Mouse (Mus musculus) skeletal muscle tissue, adult 2 months (tissue): ENCODE measurements at regions not wholly inside any gene's neighbourhood (a gene's known extent, or its start where the extent isn't known, plus 50 kb on each side); places are given as distances from the start of the nearest gene placed in this dataset.

Experiments used
- DNase-seq: peaks from one replicate; pipeline ENCODE4 v3.0.0-alpha.2; 2012; ENCODE audit warnings: low read depth, low spot score

GRCm38 (mm10) chr6:140178425-140179193 lies 137.4 kb upstream of the Plcz1 start:
- DNase-seq = no peak

GRCm38 (mm10) chr6:140172716-140173115 lies 131.5 kb upstream of the Plcz1 start:
- DNase-seq = no peak

- no peak for DNase-seq
Observed at GRCm38 (mm10) chr6:140169836-140170235, 128.6 kb upstream of the Plcz1 start.

DNA sequence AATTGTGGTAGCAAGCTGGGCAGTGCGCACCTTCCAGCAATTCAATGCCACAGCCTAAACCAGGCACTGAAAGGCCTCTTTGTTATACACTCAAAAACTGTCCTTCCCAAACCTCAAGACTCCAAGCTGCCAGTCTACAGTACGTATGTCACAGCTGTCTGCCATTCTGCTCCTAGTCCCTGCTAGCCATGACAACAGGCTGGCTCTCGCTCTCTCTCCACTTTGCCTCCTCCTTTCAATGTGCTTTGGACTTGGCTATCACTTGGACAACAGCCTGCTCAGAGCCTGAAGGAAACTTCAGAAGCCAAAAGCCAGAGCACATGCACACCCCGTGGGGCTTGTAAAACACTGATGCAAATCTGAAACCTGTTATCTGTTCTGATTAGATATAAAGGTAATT lies 125.9 kb upstream of the Plcz1 start:
- peak; percentile 21 for DNase-seq

DNA sequence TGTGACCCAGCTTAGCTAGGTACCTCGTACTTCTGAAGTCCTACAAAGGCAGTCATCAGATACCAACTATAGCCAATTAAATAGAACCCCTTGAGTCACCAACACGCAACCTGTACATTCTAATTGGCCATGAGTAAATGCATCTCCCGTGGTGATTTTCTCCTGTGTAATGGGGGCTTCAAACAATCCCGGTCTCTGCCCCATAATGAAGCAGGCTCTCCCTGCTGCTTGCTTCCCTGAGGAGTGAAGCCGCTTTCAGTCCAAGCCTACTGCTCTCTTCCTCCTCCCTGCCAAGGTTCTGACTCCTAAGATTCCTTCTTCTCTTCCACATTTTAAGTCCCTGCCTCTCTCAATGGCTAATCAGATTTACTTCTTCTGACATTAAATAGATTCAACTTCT lies 121.5 kb upstream of the Plcz1 start:
- DNase-seq = no peak

GRCm38 (mm10) chr6:140161482-140161881 lies 120.2 kb upstream of the Plcz1 start:
- DNase-seq = no peak

DNA sequence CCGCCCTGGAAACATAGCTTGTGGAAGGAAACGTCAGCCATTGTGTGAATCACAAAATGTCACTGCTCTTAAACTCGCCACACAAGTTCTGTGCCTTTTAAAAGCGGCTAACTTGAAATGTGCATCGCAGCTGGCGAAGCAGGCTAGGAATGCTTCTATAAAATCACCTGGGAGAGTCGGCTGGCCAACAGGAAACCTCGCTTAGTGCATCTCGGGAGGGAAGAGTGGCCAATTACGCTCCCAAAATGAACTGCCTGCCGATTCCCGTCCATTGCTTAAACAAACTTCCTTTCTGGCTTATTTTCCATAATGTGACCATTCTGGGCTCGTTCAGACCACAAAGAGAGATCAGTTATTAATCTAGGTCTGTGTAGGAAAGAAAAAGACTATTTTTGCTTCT lies 119.7 kb upstream of the Plcz1 start:
- DNase-seq = no peak

GRCm38 (mm10) chr6:140158986-140159385 lies 117.7 kb upstream of the Plcz1 start:
- no peak for DNase-seq

- DNase-seq = no peak
Observed at GRCm38 (mm10) chr6:140157375-140157774, 116.1 kb upstream of the Plcz1 start.

DNA sequence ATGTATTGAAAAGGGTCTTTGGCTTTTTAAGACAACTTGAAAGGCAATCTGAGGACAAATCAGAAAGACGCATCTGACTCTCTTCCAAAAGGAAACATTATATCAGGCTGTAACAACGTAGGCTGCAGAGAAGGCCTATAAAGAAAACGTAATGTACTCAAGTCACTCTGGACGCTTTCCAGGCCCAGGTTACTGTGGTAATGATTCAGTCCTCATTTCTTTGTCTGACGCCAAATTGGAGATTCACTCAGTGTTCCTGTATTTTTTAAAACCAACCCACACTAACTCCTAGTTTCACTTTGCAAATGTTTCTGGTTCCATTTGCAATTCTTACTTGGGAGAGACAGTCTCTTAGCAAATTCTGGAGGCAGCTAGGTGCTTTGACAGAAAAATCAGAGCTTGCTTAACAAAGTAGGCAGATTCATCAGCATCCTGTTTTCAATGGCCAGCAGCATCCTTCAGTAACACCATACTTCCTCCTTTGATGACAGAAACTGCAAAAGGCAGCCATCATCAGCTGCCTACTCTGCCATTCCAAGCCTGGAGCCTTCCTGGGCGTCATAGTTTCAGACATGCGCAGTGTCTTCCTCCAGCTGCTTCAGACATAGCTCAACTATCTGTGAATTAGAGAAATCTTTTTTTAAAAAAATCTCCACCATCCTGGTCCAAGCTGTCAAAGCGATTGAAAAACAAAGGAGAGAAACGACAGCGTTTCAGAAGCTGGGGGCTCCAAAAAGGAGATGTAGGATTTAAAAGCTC lies 111.3 kb upstream of the Plcz1 start:
- DNase-seq = peak; percentile 30

DNA sequence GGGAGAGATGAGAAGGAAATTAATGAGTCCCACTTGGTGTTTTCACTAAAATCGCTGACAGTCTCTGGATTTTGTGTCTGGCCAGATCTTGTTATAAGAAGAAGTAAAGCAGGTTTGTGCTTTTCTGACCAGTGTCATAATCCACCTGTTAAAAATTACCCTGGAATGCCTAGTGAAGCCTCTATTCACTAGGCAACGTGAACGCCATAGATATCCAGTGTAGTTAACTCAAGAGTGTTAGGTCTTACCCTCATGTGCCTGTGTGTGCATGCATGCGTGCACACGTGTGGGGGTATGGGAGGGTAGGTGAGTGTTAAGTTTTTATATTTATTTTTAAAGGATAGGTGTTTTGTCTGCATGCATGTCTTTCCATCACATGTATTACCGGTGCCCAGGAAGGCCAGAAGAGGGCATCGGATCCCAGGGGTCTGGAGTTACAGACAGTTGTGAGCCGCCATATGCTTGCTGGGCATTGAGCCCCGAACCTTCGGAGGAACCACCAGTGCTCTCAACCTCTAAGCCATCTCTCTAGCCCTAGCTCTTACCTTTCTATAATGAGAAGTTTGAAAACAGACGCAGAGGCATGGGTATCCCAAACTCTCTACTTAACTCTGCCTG lies 107.5 kb upstream of the Plcz1 start:
- DNase-seq = no peak

DNA sequence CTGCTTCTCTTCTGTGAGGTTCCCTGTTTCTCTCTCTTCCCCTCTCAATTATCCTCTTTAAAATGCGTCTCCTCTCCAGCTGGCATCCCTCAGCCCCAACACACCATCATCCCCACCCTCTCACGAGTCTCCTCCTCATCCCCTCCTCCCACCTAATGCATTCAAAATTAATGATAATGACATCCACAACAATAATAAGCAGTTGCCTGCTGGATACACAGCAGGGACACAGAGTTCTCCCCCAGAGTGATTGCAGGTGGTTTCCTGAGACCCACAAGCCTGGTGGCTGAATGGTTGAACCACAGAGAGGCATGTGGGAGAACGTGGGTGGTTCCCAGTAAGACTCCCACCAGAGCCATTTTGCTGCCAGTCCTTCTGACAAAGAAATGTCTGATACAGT lies 106.9 kb upstream of the Plcz1 start:
- DNase-seq = no peak

GRCm38 (mm10) chr6:140147711-140148110 lies 106.5 kb upstream of the Plcz1 start:
- peak; percentile 73 for DNase-seq

- no peak for DNase-seq
Observed at GRCm38 (mm10) chr6:140133734-140134133, 92.5 kb upstream of the Plcz1 start.

DNA sequence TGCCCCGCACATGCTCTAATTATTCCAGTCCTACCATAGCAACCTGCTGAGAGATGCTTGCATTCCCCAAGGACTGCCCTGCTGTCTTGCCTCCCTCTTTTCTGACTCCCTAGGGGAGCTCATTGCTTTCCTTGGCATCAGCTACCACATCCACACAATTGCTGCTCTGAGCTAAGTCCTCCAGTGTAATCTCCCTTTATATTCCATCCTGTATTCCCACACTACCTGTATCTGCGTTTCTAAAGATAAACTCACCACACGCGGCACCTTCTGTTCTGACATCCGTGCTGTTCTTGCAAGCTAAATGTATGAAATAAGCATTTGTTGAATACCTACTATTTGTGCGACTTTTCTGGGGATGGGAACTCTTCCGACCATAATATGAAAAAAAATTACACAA lies 85.4 kb upstream of the Plcz1 start:
- DNase-seq = no peak

- no peak for DNase-seq
Observed at GRCm38 (mm10) chr6:140114024-140114423, 72.8 kb upstream of the Plcz1 start.

GRCm38 (mm10) chr6:140112054-140112453 lies 70.8 kb upstream of the Plcz1 start:
- no peak for DNase-seq

DNA sequence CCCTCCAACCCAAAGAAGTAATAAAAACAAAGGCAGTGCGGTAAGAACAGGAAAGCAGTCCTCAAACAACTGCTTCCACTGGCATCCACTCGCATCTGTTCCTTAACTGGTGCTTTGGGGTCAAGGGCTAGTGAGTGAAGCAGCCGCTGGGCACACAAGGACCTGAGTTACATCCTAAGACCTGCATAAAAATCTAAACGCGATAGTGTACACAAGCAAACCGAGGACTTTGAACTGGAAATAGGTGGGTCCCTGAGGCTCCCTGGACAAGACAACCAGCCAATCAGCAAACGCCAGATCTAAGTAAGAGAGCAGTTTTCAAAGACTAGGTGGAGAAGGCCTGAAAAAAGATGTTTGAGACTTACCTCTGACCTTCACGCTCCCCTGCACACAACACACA lies 66.8 kb upstream of the Plcz1 start:
- no peak for DNase-seq

- DNase-seq = no peak
Observed at GRCm38 (mm10) chr6:140107628-140108027, 66.4 kb upstream of the Plcz1 start.

- no peak for DNase-seq
Observed at GRCm38 (mm10) chr6:140106141-140106540, 64.9 kb upstream of the Plcz1 start.

DNA sequence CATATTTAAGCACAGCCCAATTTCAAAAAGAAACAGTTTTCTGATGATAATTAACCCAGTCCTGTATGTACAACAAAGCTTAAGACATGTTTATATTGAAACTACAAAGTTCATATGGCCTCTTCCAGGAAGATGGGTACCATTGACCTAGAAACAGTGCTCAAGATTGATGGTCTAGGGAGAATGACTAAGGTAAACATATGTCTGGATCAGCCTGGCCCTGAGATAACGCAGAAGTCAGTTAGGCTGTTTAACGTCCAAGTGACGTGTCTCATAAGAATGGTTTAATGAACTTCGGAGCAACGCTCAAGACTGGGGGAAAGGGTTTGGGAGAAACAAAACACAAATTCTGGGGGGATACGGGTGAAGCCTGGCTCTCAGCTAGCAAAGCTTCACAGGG lies 60.8 kb upstream of the Plcz1 start:
- no peak for DNase-seq

DNA sequence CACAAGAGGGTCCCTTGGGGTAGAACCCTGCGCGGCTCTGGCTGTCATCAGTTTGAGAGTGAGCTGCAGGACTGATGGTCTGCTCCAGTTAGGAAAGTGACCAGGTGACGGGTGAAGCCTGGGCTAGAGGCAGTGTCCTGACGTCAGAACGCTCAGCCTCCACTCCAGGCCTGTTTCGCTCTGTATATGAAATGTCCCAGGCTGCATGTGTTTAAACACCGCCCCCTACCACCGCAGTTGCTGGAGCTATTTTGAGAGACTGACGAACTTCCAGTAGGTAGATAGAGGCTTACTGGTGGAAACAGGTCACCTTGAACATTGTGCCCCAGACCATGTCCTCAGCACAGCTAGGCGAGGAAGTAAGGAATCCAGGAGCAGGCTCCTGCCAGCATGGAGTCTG lies 54.2 kb upstream of the Plcz1 start:
- DNase-seq = no peak
